In the genomic region with DNA sequence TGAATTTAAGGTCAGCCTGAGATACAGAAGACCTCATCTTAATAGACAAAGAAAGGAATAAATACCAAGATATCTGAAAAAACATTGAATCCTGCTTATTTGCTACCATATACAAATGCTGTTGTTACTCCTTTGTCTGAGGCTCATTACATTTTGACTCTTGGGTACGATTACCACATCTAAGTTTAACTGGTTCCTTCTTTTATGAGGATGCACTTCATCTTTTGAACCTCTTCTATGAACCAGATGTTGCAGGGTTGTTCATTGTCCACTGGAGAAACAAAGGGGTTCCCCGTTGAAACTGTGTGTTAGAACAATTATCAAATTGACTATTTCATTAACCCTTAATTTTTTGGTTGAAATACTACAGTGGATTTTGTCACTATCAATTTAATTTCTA, we compare ENCODE assay signal across 12 mouse cellular contexts.
"Had no signal": no experiment of that assay in that cellular context is flagged by ENCODE, and none has a peak within 500 bp of the region (broad histone marks: within the 10 kb centered on the region; RNA-seq: fewer than 3 reads in every experiment).

No protein-coding gene starts in this region.

- DNase-seq: retina, postnatal 1 day; right cerebral cortex, adult 18-20 months; right cerebral cortex, postnatal 14 days; right cerebral cortex, postnatal 25 days; right cerebral cortex, postnatal 4 days; spleen, adult 18-20 months; thymus, adult 18-20 months; thymus, adult 2 months; thymus, postnatal 14 days; thymus, postnatal 25 days; thymus, postnatal 36 days; thymus, postnatal 4 days had no signal
